Mouse (Mus musculus) hindbrain, postnatal 0 days (tissue): ENCODE results near the gene Sec24a. TPM values are rescaled to one million over a fixed set of nuclear protein-coding genes. Genes with fewer than 3 reads are reported as not detected.

ENCODE experiments used
- ATAC-seq: fragments of 200-750 bp; cut with Nextera tagmentation; 2 replicates; pipeline ENCODE4 v1.8.0; 2017; ENCODE audit warnings: mild to moderate bottlenecking, moderate TSS enrichment, moderate library complexity
- DNase-seq: peaks from one replicate; pipeline ENCODE4 v3.0.0-alpha.2; 2015; ENCODE audit warnings: low spot score
- H3K27ac ChIP-seq: fragments of 300-500 bp; sonication (generic); 2 replicates; pipeline ENCODE4 v1.5.1; 2014; ENCODE audit warnings: mild to moderate bottlenecking
- H3K27me3 ChIP-seq: fragments of 300-500 bp; sonication (generic); 2 replicates; pipeline ENCODE4 v1.6.1; 2014; ENCODE audit warnings: low read length, mixed read lengths; ENCODE audit not compliant: insufficient read depth
- H3K36me3 ChIP-seq: fragments of 300-500 bp; sonication (generic); 2 replicates; pipeline ENCODE4 v1.6.1; 2014; ENCODE audit warnings: low read length, mixed read lengths; ENCODE audit not compliant: insufficient read depth
- H3K4me1 ChIP-seq: fragments of 300-500 bp; sonication (generic); 2 replicates; pipeline ENCODE4 v1.6.1; 2014; ENCODE audit warnings: antibody characterized with exemption, low read length, mixed read lengths; ENCODE audit not compliant: insufficient read depth
- H3K4me2 ChIP-seq: fragments of 300-500 bp; sonication (generic); 2 replicates; pipeline ENCODE4 v1.6.1; 2014; ENCODE audit warnings: low read depth, mild to moderate bottlenecking, low read length, moderate library complexity, mixed read lengths
- H3K4me3 ChIP-seq: fragments of 300-500 bp; sonication (generic); 2 replicates; pipeline ENCODE4 v1.5.1; 2014; ENCODE audit warnings: low read length
- H3K9ac ChIP-seq: fragments of 300-500 bp; sonication (generic); replicated peaks from 2 replicates; pipeline ENCODE4 v1.6.1; 2014; ENCODE audit warnings: mild to moderate bottlenecking, low read length, moderate library complexity, mixed read lengths
- H3K9me3 ChIP-seq: fragments of 300-500 bp; sonication (generic); 2 replicates; pipeline ENCODE4 v1.6.1; 2016; ENCODE audit warnings: low read length, mixed read lengths
- CTCF ChIP-seq: IDR thresholded peaks from 2 replicates; pipeline ENCODE4 v1.5.1; 2016; ENCODE audit warnings: antibody characterized with exemption, control low read depth, low read depth
- WGBS: fragments of 180-500 bp; shearing (Covaris S2); extraction: QIAGEN DNeasy Blood & Tissue Kit; methylation state at CpG from one replicate; pipeline ENCODE4 v1.1.7; 2014; 5-methylcytosine and 5-hydroxymethylcytosine counted together
- polyA plus RNA-seq: library from polyadenylated mRNA; unstranded; fragments of >200 nt; fragmentation: Nextera tagmentation; extraction: Ambion mirVana; gene quantifications from 2 replicates; pipeline ENCODE4 v1.2.1, GENCODE M21; 2015
- total RNA-seq: library from RNA; depleted of rRNA; stranded (reverse); fragments of >200 nt; gene quantifications from 2 replicates; pipeline ENCODE4 v1.2.3, GENCODE M21; 2014

Sec24a gene
- total and polyA plus RNA-seq, 2 experiments from 2014 or later: 10.6 to 13.9 TPM

DNA sequence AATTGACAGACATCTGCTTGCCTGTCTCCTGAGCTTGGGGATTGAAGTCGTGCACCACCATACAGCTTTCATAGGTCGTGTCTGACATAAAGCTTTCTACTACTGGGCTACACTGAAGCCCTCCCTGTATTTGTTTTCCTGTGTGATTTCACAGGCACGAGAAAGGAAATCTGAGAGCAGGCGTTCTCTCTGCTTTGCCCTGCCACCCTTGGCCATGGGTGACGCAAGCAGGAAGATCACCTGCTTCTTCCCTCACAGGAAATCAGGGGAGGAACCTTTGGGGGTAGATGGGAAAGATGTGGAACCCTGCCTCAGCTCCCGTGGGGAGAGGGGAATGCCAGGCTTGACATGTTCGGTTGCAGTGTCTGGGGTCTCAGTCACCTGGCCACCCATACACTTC, 105.1 kb downstream of the Sec24a start:
- no peak for DNase-seq
- Histone ChIP-seq H3K4me3 (no peak overlapping the region), H3K4me2 (no peak overlapping the region), H3K4me1 (no peaks in the 10 kb centered on the region), H3K27me3 (no peaks in the 10 kb centered on the region), H3K27ac (no peak overlapping the region), H3K9me3 (no peaks in the 10 kb centered on the region), H3K9ac (no peak overlapping the region), H3K36me3 (no peaks in the 10 kb centered on the region)
- no peak for ATAC-seq
- WGBS: 62% methylated on average over 7 of the region's 7 CpGs
- TF ChIP-seq CTCF: no peak

DNA sequence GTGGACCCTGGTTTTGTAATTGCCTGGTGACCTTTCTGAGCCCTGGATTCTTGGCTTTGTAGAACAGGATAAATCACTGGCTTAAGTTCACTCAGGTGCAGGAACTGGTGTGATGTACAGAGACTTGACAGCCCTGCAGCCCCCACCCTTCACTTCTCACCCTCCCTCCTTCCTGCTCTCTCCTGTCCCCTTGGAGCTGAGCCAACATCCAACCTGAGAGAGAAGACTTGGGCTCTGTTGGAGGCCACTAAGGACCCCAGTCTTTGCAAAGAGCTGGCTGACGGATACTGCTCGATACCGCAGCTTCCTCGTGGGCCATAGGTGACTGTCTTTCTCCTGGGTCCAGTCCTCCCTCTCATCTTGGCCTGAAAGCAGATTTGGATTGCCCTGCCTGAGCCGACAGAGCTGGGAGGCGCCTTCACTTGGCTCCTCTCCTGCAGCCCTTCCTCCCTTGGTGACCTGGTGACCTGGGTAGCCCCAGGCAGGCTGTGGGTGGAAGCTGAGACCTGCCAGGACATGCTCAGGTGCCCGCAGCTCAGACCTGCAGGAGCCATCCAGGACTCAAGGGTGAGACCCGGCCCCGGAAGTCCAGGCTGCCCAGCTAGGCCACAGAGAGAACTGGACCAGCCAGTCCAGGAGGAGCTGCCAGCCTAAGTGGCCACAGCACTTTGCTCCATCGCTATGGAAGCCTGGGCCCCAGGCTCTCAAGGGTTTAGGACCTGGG, 106.5 kb downstream of the Sec24a start:
- Histone ChIP-seq H3K4me1 (no peaks in the 10 kb centered on the region), H3K27ac (no peak overlapping the region), H3K9ac (no peak overlapping the region), H3K4me3 (no peak overlapping the region), H3K36me3 (no peaks in the 10 kb centered on the region), H3K9me3 (no peaks in the 10 kb centered on the region), H3K27me3 (no peaks in the 10 kb centered on the region), H3K4me2 (no peak overlapping the region)
- WGBS: 83% methylated on average over 10 of the region's 10 CpGs
- ATAC-seq: no peak
- no peak for TF ChIP-seq CTCF
- no peak for DNase-seq

GRCm38 (mm10) chr11:51654891-51655290, 108.5 kb downstream of the Sec24a start:
- no peak for TF ChIP-seq CTCF
- no peak overlapping the region for H3K27ac ChIP-seq
- peaks cover under 1% of the 10 kb centered on the region; the same call in 1 of the 2 replicates for H3K4me1 ChIP-seq
- H3K4me2 ChIP-seq: no peak overlapping the region
- H3K4me3 ChIP-seq: no peak overlapping the region
- H3K9ac ChIP-seq: no peak overlapping the region
- 89% methylated on average over 3 of the region's 3 CpGs for WGBS
- ATAC-seq: no peak
- DNase-seq: no peak
- H3K27me3 ChIP-seq: no peaks in the 10 kb centered on the region
- H3K9me3 ChIP-seq: no peaks in the 10 kb centered on the region
- no peaks in the 10 kb centered on the region for H3K36me3 ChIP-seq

DNA sequence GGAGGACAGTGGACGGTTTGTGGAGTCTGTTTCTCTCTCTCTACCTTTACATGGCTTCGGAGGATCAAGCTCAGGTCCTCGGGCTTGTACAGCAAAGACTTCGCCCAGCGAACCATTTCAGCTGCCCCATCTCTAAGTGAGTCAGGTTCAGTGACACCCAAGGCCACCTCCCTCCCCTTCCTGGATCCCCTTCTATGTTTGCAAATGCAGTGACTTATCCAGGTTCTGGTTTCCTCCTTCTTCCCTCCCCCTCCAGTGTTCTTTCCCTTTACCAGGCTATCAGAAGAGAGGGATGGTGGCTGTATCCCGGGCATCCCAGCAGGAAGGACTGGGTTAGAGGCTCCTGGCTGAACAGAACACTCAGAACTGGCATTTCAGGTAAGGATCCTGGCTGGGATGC, 109.7 kb downstream of the Sec24a start:
- 87% methylated on average over 6 of the region's 6 CpGs for WGBS
- Histone ChIP-seq H3K4me1 (peaks cover 4% of the 10 kb centered on the region; the same call in 1 of the 2 replicates), H3K4me2 (no peak overlapping the region), H3K9me3 (no peaks in the 10 kb centered on the region), H3K27me3 (no peaks in the 10 kb centered on the region), H3K27ac (no peak overlapping the region), H3K36me3 (no peaks in the 10 kb centered on the region), H3K9ac (no peak overlapping the region), H3K4me3 (no peak overlapping the region)
- TF ChIP-seq CTCF: no peak
- DNase-seq (no peak), ATAC-seq (no peak)

- DNase-seq (no peak), ATAC-seq (no peak)
- no peak overlapping the region for H3K27ac ChIP-seq
- TF ChIP-seq CTCF: 0 out of 2 replicates have a peak, but pooled peaks have one; percentile 2
- no peak overlapping the region for H3K4me2 ChIP-seq
- peaks cover 4% of the 10 kb centered on the region; the same call in 1 of the 2 replicates for H3K4me1 ChIP-seq
- 92% methylated on average over 4 of the region's 4 CpGs for WGBS
- no peaks in the 10 kb centered on the region for H3K9me3 ChIP-seq
- no peak overlapping the region for H3K9ac ChIP-seq
- no peak overlapping the region for H3K4me3 ChIP-seq
- no peaks in the 10 kb centered on the region for H3K36me3 ChIP-seq
- no peaks in the 10 kb centered on the region for H3K27me3 ChIP-seq
Measured at GRCm38 (mm10) chr11:51652889-51653418, 110.5 kb downstream of the Sec24a start.

DNA sequence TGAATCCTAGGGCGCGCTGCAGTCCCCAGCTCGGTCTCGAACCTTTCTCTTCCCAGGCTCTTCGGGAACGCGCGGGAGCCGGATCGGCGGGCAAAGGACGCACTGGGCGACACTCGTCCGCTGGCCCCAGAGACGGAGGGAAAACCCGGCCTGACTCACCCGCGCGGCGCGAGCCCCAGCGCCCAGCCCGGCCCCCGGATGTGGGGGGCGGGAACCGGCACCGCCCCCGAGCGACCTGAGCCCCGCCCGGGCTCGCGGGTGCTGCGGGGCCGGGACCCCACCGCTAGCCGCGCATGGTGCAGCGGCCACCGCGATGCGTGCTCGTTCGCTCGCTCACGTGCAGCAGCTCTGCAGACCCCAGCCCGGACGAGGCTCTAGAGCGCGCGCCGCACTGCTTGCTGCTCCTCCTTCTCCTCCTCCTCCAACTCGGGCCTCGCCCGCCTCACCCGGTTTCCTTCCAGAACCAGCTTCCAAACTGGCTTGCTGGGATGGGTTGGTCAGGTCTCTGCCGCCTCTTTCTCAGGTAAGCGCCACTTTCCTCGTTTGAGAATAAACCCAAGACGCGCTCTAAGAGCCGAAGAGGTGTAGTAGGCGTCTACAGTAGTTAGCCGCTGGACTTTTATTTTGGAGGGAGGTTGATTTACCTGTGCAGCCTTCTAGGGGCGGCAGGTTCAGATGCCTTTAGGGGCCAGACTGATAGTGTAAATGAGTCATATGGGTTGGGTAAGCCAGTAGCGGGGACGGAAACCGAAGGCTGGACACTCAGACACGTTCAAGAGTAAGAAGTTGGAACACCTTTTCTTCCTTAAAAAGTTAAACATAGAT, 112.5 kb downstream of the Sec24a start, which contains the start of the genes N4bp3 and D930048N14Rik:
N4bp3 (minus strand) TSS at position 152 of the 825 bp plus-strand sequence.
D930048N14Rik (plus strand) TSS at position 264 of the 825 bp plus-strand sequence.
- H3K4me2 ChIP-seq: peak within 1 kb of the TSS; percentile 85
- no peaks in the 10 kb centered on the region for H3K9me3 ChIP-seq
- peak within 1 kb of the TSS; percentile 56; the same call in 1 of the 2 replicates for H3K27ac ChIP-seq
- ATAC-seq (peak; percentile 69), DNase-seq (peak; percentile 73)
- H3K9ac ChIP-seq: peak within 1 kb of the TSS; percentile 81
- no peaks in the 10 kb centered on the region for H3K36me3 ChIP-seq
- TF ChIP-seq CTCF: no peak
- peaks cover 4% of the 10 kb centered on the region; the same call in 1 of the 2 replicates for H3K4me1 ChIP-seq
- H3K27me3 ChIP-seq: no peaks in the 10 kb centered on the region
- WGBS: 2% methylated on average over 56 of the region's 70 CpGs
- peak within 1 kb of the TSS; percentile 72 for H3K4me3 ChIP-seq
